ENCODE assay signal across 19 mouse cellular contexts in the genomic region with DNA sequence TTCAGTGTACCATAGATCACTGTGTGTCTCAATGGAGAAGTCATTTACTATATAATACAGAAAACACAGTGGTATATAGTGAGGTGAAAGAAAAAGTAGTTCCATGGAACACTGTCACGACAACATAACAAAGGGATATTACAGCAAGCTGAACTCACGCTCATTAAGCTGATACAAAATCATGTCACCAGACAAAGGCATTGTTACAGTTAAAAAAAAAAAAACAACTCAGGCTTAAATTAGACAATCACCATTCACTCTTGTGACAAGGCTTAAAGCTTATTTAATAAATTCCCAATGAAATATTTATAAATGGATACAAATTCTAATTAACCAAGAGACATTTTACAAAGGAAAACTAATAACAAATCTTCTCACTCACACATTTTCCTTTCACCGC.
DNase-seq lines count a peak whose midpoint lies in the region; TF ChIP-seq lines count a peak whose summit lies in the region.
"Had no signal": no experiment of that assay in that cellular context is flagged by ENCODE, and none has a peak within 500 bp of the region (broad histone marks: within the 10 kb centered on the region; RNA-seq: fewer than 3 reads in every experiment).

No protein-coding gene starts in this region.

- TF ChIP-seq POLR2A in brain, embryonic 14.5 days (IDR thresholded peaks at IDR 0.05; ENCODE audit: borderline replicate concordance, extremely low read depth, insufficient read depth, insufficient read length, poor library complexity, severe bottlenecking): no peak

- no peak for TF ChIP-seq CTCF in brain, embryonic 14.5 days (IDR thresholded peaks at IDR 0.05; ENCODE audit: borderline replicate concordance, extremely low read depth, insufficient read depth, insufficient read length)

- DNase-seq in brain, embryonic 14.5 days (ENCODE audit: low read depth): peak; percentile 9
- peak; percentile 72 for DNase-seq in retina, embryonic 14.5 days (ENCODE audit: low spot score)
- DNase-seq in retina, postnatal 1 day: peak; percentile 79
- DNase-seq in adrenal gland, postnatal 25 days: no peak
- no peak for DNase-seq in Muller cell, postnatal 12 days (ENCODE audit: inconsistent ontology term)
- no peak for DNase-seq in adrenal gland, adult (ENCODE audit: inconsistent age in 2 of 2, low spot score in 1 of 2)
- DNase-seq: adrenal gland, adult 2 months; adrenal gland, adult 8-10 months; adrenal gland, postnatal 10 days; adrenal gland, postnatal 14 days; adrenal gland, postnatal 36 days; B cell, adult 2 months; cerebellum, adult 11 months; cerebellum, adult 11-12 months; cerebellum, adult 18-20 months; cerebellum, adult 2 months; cerebellum, adult 8-10 months; cerebellum, adult 9-10 months; cerebellum, adult 9-11 months had no signal

Comparison
In these comparisons a context has a peak if more than half of its experiments do, and no peak if none do; other contexts are left out.
1. DNase-seq: peak in brain, embryonic 14.5 days (single experiment), retina, embryonic 14.5 days (single experiment) and retina, postnatal 1 day (single experiment); none in adrenal gland, postnatal 25 days (single experiment), Muller cell, postnatal 12 days (single experiment) and adrenal gland, adult (0 of 2).